Mouse (Mus musculus) heart, postnatal 10 days (tissue): ENCODE data around the gene Cass4. TPM values are rescaled to one million over a fixed set of nuclear protein-coding genes. Genes with fewer than 3 reads are reported as not detected.

Experiments
- DNase-seq, 2 experiments: peaks; one replicate each; pipeline ENCODE4 v3.0.0; 2021
- intact Hi-C: fragments of 180-260 bp; cut with DNase I; formaldehyde crosslinking; loops from one replicate; pipeline ENCODE4 v1.15.1; 2025
- total RNA-seq, 2 experiments: library from RNA; stranded (reverse); gene quantifications; 2 replicates each; pipeline ENCODE4 v1.2.3; 2021

Gene Cass4
- total RNA-seq, 2 experiments from 2014 or later = 0.22 to 0.25 TPM

DNA sequence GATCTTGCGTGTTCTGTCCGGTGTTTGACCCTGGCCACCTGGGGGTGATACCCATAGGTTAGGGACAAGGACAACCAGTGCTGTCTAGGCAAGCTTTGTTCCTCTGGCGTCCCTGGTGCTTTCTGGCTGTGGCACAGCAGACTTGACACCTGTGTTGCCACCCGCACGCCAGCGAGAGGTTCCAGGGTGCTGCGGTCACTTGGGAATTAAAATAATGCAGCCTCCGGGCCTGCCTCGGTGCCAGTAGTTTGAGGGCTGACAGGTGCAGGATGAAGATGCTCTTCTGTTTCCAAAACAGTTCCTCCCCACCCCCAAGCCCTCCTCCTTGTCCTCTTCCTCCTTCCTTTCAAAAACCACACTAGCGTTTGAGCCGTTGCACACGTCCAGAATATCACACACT is 11.7 kb upstream of the Cass4 start:
- DNase-seq = no peak

GRCm38 (mm10) chr2:172384715-172385114 is 8.9 kb upstream of the Cass4 start:
- DNase-seq = no peak
- intact Hi-C loops = no loop called here

More for the DNA sequence above, 11.7 kb upstream of the Cass4 start:
- intact Hi-C loops = no loop called here

DNA sequence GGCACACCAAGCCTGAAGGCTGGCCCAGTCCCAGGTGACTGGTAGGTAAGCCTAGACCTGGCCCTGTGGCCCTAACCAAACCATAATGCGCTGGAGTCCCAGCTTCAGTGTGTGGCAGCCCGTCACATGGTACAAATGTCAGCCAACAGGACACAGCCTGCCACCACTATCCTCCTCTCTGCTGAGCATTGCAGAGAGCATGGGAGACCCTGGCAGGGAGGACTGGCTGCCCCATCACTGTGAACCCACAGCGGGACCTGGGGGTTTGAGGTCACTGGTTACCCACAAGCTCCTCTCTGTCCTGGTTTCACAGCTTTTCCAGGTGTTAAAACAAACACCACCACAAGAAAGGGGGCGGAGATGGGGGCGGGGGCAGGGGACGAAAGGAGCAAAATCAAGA is 3.3 kb upstream of the Cass4 start:
- DNase-seq = no peak
- intact Hi-C loops = no loop called here

- intact Hi-C loops = no loop called here
- DNase-seq = no peak
Observed at GRCm38 (mm10) chr2:172392041-172392521, 1.5 kb upstream of the Cass4 start.

DNA sequence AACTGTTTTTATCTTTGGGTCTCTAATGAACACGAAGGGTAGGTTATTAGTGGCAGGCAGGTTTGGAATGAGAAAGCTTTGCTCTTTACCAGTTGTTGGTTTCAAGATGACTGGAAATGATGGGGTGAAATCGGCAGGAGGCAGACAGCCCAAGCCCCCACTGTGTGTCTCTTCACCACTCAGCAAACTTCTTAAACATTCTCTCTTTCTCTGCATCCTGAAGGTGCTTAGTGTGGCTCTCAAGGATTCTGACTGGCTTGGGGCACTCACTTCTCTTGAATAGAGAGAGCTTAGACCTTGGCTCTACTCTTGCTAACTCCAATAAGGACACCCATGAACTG is 428 bp downstream of the Cass4 start:
- intact Hi-C loops = no loop called here
- DNase-seq = no peak

DNA sequence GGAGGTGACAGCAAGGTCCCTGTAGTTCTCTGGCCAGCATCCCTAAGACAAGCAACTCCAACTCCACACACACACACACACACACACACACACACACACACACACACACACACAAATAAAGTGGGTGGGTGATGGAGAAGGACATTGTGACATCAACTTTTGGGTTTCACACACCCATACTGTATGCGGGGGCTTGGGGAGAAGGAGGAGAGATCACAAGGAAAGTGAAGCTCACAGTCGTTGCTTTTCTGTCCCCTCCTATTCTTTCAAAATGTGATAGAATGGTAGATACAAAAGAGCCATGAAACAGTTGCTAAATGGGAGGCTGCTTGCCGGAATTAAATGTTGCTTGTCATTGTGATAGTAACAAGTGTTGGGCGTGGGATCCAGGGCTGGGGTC is 1.1 kb downstream of the Cass4 start:
- intact Hi-C loops = no loop called here
- no peak for DNase-seq

DNA sequence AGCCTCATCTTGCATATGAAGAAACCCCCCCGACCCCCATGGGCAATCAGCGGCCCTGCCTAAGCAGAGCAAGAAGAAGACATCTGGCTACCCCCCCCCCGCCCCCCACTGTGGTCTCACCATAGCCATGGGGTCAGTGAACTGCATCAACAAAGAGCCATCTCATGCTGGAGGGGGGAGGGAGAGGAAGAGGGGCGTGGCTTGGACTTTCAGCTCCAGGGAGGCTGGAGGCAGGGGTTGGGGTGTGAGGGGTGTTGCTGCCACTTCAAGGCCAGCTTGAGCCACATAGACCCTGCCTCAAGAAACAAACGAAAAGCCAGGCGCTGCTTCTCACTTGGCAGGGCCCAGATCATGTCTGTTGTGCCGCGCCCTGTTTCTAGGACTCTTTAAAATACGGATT is 2.4 kb downstream of the Cass4 start:
- intact Hi-C loops = no loop called here
- DNase-seq = no peak

DNA sequence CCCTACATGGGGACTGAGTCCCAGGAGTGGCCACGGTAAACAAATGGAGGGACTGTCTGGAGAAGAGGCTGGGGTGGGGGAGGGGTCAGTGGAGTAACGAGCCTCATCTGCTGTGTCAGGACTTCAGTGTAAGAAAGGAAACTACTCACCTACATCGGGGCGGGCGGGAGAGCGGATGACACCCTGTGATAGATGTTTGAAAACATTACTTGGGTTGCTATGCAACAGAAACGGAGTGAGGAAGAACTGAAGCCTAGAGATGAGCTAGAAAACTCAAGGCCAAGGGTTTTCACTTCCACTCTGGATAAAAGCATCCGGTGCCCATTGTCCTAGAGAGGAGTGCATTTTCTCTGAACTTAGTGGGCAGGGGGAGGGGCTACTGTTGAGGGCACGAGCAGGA is 6.3 kb downstream of the Cass4 start:
- intact Hi-C loops = no loop called here
- DNase-seq = no peak

GRCm38 (mm10) chr2:172401116-172401825 is 7.7 kb downstream of the Cass4 start:
- peak; percentile 26 to 31 for DNase-seq
- intact Hi-C loops = no loop called here

GRCm38 (mm10) chr2:172404239-172404638 is 10.6 kb downstream of the Cass4 start:
- DNase-seq = no peak
- intact Hi-C loops = no loop called here

DNA sequence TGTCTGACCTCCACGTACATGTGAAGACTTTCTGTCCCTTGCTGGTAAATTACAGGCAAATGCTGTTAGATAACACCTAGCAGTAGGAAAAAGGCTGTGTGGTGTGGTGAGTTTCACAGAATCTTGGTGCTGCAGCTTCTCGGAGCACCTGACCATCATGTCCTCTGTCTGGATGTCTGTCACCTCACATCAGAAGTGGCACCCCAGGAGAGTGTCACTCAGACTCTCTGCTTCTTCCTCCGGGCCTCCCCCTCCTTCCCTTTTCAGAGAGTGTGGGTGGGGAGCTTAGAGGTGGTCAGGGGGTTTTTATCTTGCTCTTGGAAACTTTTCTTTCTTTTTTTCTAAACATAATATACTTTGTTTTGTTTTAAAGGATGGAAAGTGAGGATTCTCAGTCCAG is 11.4 kb downstream of the Cass4 start:
- DNase-seq = no peak
- intact Hi-C loops = no loop called here

DNA sequence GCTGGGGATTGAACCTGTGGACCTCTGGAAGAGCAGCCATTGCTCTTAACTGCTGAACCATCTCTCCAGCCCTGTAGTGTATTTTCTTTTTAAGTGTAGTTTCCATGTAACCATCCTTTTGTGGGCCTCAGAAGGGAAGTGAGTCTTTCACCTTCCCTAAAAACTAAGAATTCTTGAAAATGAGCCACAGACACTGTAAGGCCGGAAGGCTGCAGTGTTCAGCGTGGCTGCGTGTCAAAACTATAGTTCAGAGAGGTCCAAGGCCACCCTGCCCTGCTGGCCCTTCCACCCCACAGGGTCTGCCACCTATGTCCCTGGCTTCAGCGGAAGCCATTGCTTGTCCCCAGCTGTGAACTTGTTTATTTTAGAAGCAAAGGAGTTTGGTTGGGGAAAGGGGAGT is 12.6 kb downstream of the Cass4 start:
- intact Hi-C loops = no loop called here
- DNase-seq = no peak

DNA sequence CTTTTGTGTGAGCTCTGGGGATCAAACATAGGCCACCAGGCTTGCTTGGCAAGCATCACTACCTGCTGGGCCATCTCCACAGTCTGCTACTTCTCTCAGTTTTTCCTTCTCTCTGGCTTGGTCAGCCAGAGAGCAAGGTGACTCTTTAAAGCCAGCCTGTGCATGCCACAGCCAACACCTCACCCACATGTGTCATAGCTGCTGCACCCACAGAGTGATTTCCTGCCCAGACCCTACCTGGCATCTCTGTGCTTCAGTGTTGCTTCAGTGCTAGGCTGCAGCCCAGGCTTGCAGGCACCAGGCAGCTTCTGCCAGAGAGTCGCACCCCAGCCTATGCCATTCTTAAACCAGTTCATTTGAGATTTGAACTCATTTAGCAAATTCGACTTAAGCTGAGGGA is 13.9 kb downstream of the Cass4 start:
- DNase-seq = no peak
- intact Hi-C loops = no loop called here

GRCm38 (mm10) chr2:172410686-172411085 is 17.1 kb downstream of the Cass4 start:
- no peak for DNase-seq
- intact Hi-C loops = no loop called here

- no peak for DNase-seq
- intact Hi-C loops = no loop called here
Observed at GRCm38 (mm10) chr2:172411091-172411490, 17.5 kb downstream of the Cass4 start.

DNA sequence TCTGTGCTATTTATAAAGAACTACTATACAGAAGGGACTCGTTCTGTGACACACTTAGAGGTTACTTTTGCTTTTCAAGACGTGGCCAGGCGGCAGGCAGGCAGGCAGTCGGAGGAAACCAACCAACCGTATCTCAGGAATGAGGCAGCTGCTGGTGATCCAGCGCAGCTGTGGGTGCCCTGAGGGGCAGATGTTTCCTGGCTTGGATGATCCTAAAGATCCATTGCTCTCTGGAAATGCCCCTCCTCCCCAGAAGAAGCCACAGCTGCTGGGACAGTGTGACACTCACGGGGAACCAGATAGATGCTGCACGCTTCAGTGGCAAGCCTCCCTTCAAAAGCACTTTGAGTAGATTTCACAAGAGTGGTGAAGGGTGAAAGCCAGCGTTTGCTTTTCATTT is 18.9 kb downstream of the Cass4 start:
- intact Hi-C loops = no loop called here
- DNase-seq = peak in 1 of 2 experiments; percentile 15

DNA sequence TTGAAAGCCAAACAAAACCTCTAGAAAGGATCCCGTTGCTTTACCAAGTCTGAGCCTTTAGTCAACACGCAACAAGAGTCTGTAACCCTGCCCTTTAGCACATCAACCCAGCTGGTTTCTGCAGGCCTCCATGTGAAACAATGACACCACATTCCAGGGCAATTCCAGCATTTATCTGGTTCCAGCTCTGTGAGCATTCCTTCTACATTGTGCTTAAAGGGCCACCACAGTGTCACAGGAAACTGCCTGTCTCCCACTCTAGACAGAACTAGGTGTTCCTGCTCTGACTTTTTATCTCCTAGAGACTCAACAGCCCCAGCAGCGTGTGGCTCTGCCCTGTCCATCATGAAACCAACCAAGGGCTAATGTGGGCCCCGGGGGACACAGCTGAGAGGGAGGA is 19.7 kb downstream of the Cass4 start:
- intact Hi-C loops = no loop called here

DNA sequence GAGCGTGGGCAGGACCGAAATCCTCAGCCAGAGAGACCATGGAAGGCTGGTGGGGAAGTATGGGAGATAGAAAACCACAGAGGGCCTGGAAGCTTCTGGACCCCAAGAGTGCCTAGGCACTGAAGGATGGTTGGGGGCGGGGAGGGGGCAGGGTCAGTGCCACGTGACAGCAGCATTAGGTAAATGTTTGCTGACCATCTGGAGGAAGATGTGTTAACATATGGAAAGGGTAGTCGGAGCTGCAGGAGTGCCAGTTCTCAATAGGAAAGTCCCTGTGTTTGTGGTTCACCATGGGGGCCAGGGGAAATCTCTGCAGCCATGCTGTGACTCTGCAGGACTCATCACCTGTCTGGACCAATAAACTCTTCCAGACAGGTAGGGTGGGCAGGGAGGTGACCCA is 20.3 kb downstream of the Cass4 start:
- intact Hi-C loops = no loop called here
- no peak for DNase-seq

More for the DNA sequence above, 19.7 kb downstream of the Cass4 start:
- DNase-seq = peak in 1 of 2 experiments; percentile 26

- intact Hi-C loops = no loop called here
- DNase-seq = no peak
Observed at GRCm38 (mm10) chr2:172416218-172416617, 22.6 kb downstream of the Cass4 start.

DNA sequence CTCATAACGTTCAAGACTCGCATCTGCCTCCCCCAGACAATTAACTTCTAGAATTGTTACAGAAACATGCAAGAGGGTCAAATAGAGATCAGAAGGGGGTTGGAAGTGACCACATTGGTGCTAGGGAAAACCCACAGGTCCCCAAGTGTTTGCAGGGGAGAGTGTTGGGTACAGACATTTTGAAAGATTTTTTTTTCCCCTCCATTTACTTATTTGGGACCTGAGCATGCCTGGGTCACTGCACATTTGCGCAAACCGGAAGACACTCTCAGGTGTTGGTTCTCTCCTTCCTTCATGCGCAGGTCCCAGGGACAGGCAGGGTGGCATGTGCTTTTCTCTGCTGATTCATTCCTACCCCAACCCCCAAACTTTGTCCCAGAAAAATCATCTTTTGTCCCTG is 23.3 kb downstream of the Cass4 start:
- DNase-seq = no peak
- intact Hi-C loops = no loop called here

GRCm38 (mm10) chr2:172418208-172418607 is 24.6 kb downstream of the Cass4 start:
- intact Hi-C loops = no loop called here
- no peak for DNase-seq

DNA sequence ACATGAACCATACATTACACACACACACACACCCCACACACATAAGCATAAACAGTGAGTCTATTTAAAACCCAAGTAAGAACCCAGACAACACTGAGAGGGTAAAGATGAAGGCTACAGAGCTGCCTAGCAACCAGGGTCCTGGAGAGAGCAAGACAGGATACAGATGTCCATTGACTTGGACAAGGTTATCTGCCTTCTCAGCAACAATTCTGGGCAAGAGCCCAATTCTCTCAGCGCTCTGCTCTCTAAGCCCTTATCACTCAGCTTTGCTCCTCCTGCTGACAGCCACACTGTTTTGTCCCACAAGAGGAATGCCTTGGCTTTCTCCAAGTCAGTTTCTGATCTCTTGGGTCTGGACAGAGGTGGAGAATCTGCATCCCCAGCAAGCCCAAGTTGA is 37.0 kb downstream of the Cass4 start:
- peak; percentile 63 to 73 for DNase-seq
- intact Hi-C loops = no loop called here

GRCm38 (mm10) chr2:172433746-172434145 is 40.2 kb downstream of the Cass4 start:
- DNase-seq = peak in 1 of 2 experiments; percentile 10

More at GRCm38 (mm10) chr2:172433746-172434145, 40.2 kb downstream of the Cass4 start:
- intact Hi-C loops = no loop called here
